Mouse (Mus musculus): ENCODE data around the gene Aspscr1.
A peak's percentile ranks its signal among the peaks of the same experiment; 100 is the strongest.

The Aspscr1 gene

DNA sequence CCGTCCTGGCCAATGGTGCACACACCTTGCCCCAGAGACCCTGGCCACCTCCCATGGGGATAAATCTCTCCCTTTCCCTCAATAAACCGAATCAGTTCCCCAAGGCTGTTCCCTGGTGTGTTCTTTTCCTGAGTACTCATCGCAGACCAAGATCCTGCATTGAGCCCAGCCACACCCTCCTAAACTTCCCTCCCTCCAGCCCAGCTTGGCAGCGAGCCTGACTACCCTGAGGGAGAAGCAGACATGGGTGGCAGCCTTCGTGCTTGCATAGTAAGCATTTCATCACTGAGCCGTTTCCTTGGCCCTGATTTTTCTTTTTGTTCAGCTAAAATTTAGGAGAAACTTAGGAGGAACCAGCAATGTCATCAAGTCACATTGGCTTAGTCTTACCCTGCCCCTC lies 60.7 kb downstream of the Aspscr1 start:
- peak; percentile 83 for DNase-seq (ENCODE audit: low spot score)

DNA sequence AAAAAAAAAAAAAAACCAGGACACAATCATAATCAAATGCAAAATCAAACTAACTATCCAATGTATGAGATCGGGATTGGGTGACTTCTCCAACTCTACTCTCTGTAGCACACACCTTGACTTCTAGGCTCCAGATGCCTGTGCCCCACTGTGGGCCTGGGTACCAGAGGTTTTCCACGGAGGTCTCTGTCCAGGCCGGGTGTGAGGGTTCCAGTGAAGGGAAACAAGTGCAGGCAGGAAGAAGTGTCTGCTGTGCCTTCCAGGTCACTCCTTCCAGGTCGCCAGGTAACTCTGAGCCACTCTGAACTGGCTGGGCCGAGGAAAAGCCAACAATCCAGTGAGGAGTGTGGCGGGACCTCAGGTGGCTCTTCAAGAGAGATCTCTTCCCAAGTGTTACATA lies 63.7 kb downstream of the Aspscr1 start:
- DNase-seq (ENCODE audit: low spot score): no peak

DNA sequence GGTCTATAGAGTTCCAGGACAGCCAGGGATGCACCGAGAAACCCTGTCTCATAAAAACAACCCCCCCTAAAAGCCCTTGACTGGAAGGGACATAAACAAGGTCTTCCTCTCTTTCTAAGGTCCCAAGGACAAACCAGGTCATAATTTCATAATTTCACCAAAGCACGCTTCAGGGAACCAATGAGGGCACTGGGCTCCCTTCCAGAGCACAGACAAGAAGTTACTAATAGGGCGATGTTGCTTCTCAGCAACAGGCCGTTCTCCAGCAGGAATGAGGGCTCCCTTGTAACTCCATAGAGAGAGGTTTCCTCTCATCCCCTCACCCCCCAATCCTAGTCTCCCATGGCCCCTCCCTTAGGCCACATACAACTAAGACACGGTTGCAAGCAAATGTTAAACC lies 68.2 kb downstream of the Aspscr1 start:
- no peak for DNase-seq (ENCODE audit: low spot score)

DNA sequence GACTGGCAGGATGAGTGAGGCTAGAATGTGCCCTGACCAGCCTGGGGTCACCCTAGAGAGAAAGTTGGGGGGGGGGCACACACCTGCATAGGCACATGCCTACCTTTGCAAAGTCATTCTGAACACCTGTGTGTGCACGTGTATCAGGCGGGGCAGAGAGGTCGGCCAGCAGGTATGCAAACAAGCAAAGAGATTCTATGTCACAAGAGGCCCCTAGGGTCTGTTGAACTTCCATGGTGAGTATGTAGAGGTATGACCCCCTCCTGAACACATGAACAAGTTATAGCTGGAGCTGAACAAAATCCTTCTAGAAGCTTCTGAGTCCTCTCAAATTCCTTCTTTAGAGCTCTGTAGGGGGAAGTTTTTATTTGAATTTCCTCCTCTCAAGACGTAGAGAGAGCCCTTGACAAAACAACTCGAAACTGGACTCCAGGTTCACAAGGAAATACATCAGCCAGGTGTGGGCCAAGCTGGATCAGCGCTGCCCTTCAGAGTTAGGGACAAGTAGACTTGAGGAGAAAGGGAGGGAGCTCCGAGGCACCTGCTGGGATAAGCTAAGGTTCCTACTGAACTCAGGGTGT lies 71.4 kb downstream of the Aspscr1 start:
- DNase-seq (ENCODE audit: low spot score): peak; percentile 91

DNA sequence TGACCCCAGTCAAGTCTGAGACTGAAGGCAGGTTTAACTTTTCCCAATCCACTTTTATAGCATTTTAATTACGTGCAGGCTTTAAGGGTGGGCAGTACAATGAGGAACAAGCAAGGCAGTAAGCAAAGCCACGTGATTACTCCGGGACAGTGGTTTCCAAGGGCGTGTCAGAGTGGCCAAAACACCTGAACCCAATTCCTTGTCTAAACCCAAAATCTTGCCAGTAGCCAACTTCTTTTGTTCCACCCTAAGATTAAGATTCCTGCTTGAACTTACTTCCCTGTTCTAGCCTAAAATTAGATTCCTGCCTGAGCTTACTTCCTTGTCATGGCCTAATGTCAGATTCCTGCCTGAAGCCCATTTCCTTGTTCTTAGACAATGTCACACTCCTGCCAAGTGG lies 75.2 kb downstream of the Aspscr1 start:
- no peak for DNase-seq (ENCODE audit: low spot score)

DNA sequence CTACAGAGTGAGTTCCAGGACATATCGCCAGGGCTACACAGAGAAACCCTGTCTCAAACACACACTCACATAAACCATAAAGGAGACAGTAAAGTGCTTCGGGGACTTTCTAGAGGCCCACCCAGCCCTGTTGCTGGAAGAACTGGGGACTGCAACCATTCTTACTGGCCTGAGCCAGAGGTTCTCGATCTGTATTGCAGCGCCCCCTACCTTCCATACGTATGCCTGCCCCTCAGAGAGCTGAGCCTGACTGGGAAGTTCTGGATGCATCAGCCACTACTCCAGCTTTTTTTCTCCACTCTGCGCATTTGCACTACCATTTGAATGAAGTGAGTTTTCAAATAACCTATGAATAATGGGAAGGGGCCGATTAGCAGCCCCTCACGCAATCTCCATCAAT lies 76.7 kb downstream of the Aspscr1 start:
- no peak for DNase-seq (ENCODE audit: low spot score)

DNA sequence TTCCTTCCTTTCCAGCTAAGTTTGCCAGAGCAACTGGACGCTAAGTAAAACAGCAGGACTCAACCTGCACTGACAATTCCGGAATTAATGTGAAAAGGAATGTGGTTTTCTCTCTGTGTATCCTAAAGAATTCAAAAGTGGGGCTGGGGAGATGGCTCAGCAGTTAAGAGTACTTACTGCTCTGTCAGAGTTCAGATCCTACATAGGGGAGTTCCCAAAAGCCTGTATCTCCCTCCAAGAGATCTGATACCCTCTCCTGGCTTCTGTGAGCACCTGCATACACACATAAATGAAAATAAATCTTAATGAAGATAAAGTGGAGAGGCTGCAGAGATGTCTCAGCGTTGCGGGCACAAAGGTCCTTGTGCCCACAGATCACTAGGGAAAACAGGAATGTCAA lies 78.8 kb downstream of the Aspscr1 start:
- DNase-seq (ENCODE audit: low spot score): no peak
